Mouse (Mus musculus): ENCODE data around the gene Cyb5d1.

Gene Cyb5d1

GRCm38 (mm10) chr11:69377766-69378165 lies 17.7 kb downstream of the Cyb5d1 start:
- no peak for DNase-seq

- DNase-seq = no peak
These were observed 19.8 kb downstream of the Cyb5d1 start for GRCm38 (mm10) chr11:69375646-69376045.

- no peak for DNase-seq
These were observed 22.0 kb downstream of the Cyb5d1 start for GRCm38 (mm10) chr11:69373223-69373965.

GRCm38 (mm10) chr11:69372780-69373170 lies 22.7 kb downstream of the Cyb5d1 start:
- DNase-seq = peak; percentile 42 to 69

GRCm38 (mm10) chr11:69372056-69372779 lies 23.2 kb downstream of the Cyb5d1 start:
- DNase-seq = peak; percentile 94 to 96

- DNase-seq = no peak
These were observed 23.8 kb downstream of the Cyb5d1 start for GRCm38 (mm10) chr11:69371601-69372000.

- no peak for DNase-seq
These were observed 24.6 kb downstream of the Cyb5d1 start for GRCm38 (mm10) chr11:69370817-69371215.

- no peak for DNase-seq
These were observed 25.2 kb downstream of the Cyb5d1 start for GRCm38 (mm10) chr11:69369990-69370816.

- DNase-seq = peak; percentile 26 to 51
These were observed 26.0 kb downstream of the Cyb5d1 start, which contains the start of gene Chd3 for GRCm38 (mm10) chr11:69369215-69369989. TSS of gene Chd3 (minus strand) at chr11:69369406.

GRCm38 (mm10) chr11:69368356-69369214 lies 26.8 kb downstream of the Cyb5d1 start:
- peak; percentile 75 for DNase-seq

GRCm38 (mm10) chr11:69367616-69368355 lies 27.6 kb downstream of the Cyb5d1 start:
- peak in 1 of 2 experiments; percentile 53 for DNase-seq

- peak; percentile 39 to 55 for DNase-seq
These were observed 28.4 kb downstream of the Cyb5d1 start for GRCm38 (mm10) chr11:69366855-69367615.

- DNase-seq = peak; percentile 98 to 99
These were observed 29.1 kb downstream of the Cyb5d1 start for GRCm38 (mm10) chr11:69366157-69366854.

- DNase-seq = no peak
These were observed 29.7 kb downstream of the Cyb5d1 start for GRCm38 (mm10) chr11:69365722-69366121.

- peak; percentile 99 for DNase-seq
These were observed 30.5 kb downstream of the Cyb5d1 start for GRCm38 (mm10) chr11:69364910-69365309.

- DNase-seq = peak in 1 of 2 experiments; percentile 31
These were observed 31.1 kb downstream of the Cyb5d1 start for GRCm38 (mm10) chr11:69364376-69364775.

- no peak for DNase-seq
These were observed 33.0 kb downstream of the Cyb5d1 start for GRCm38 (mm10) chr11:69362479-69362878.

GRCm38 (mm10) chr11:69362021-69362420 lies 33.4 kb downstream of the Cyb5d1 start:
- DNase-seq = peak; percentile 46 to 56

GRCm38 (mm10) chr11:69357690-69358089 lies 37.7 kb downstream of the Cyb5d1 start:
- DNase-seq = no peak

Measured in cerebellum, postnatal 10 days (tissue).